Mouse (Mus musculus): ENCODE results near the gene Flcn.

DNA sequence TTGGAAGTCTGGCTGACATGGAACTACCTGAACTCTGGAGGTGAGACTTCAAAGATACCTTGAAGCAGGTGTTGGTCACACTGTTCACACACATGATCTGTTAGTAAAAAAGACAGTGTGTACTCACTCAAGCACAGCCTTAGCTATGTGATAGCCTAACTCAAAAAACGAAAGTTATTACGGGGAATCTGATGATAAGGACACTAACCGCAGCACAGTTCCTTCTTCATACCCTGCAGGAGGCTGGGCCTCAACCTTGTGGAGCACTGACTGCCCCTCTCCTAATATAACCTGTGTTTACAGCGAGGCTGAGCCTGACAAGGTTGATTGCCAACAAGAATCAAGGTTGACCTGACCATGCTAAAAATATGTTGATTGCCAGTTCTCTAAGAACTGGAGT lies 35.3 kb downstream of the Flcn start:
- TF ChIP-seq GATA1 (IDR thresholded peaks at IDR 0.05; ENCODE audit: borderline replicate concordance, low read length) = no peak
- no peak for TF ChIP-seq GATA2 (IDR thresholded peaks at IDR 0.05; ENCODE audit: borderline replicate concordance, low read depth, low read length)

Measured in G1E (cell line).